Mouse (Mus musculus): ENCODE results near the gene Atxn2l. TPM values are rescaled to one million over a fixed set of nuclear protein-coding genes. Genes with fewer than 3 reads are reported as not detected.

The Atxn2l gene
- polyA plus RNA-seq, 1 experiment from 2014 or later = 75.7 TPM

DNA sequence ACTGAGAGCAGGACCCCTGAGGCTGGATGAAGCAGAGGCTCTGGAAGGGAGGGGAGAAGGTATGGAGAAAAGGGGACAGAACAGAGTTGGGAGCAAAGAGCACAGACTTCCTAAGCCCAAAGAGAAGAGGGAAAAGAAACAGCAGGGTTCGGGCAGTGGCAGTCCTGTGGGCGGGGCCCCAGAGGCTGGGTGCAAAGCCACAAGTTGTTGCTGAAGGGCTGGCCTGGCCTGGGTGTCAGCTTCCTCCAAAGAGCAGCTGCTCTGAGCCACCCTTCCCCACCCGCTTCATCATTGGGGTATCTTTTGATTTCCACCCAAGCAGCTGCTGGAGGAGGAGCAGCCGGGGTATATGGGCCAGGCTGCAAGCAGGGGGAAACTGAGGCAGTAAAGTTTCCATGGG lies 39.1 kb downstream of the Atxn2l start:
- ATAC-seq (replicated peaks; ENCODE audit: low FRiP score) = no peak
- DNase-seq (ENCODE audit: low spot score) = no peak
- H3K9ac ChIP-seq (ENCODE audit: low read depth, low read length) = no peak overlapping the region
- H3K4me2 ChIP-seq = no peak overlapping the region
- 38% methylated on average over 4 of the region's 4 CpGs for WGBS
- H3K9me3 ChIP-seq (ENCODE audit: control insufficient read depth, low read length) = no peaks in the 10 kb centered on the region
- H3K4me3 ChIP-seq (ENCODE audit: low read depth, low read length) = no peak overlapping the region
- no peaks in the 10 kb centered on the region for H3K27me3 ChIP-seq (replicated peaks; ENCODE audit: control insufficient read depth, insufficient read depth, low read length)
- H3K27ac ChIP-seq (ENCODE audit: low read depth, low read length) = 0 out of 2 replicates have a peak overlapping the region, but pooled peaks have one; percentile 3
- peaks cover 13% of the 10 kb centered on the region for H3K4me1 ChIP-seq (replicated peaks; ENCODE audit: control insufficient read depth, insufficient read depth, low read length)
- H3K36me3 ChIP-seq (ENCODE audit: control insufficient read depth, insufficient read depth, low read length) = peaks cover 21% of the 10 kb centered on the region

DNA sequence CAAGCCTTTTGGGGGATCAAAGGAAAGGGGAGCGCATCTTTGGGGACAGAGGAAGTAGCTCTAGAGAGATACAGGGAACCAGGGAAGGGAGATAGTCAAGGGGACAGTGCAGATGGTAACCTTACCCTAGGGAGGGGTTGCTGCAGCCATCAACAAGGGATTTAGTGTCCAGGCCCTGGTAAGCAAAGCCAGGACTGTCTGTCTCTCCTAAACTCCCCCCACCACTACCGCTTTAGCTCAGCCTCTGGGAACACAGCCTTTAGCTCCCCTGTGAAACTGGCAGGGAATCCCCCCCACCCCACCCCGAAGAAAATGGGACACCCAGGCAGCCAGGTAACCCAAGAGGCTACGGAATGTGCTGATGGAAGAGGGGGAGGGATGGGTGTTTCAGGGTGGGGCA lies 39.7 kb downstream of the Atxn2l start:
- H3K27ac ChIP-seq (ENCODE audit: low read depth, low read length) = no peak overlapping the region
- H3K4me3 ChIP-seq (ENCODE audit: low read depth, low read length) = no peak overlapping the region
- no peak for DNase-seq (ENCODE audit: low spot score)
- peaks cover 13% of the 10 kb centered on the region for H3K4me1 ChIP-seq (replicated peaks; ENCODE audit: control insufficient read depth, insufficient read depth, low read length)
- H3K4me2 ChIP-seq = no peak overlapping the region
- no peak for ATAC-seq (replicated peaks; ENCODE audit: low FRiP score)
- H3K9me3 ChIP-seq (ENCODE audit: control insufficient read depth, low read length) = no peaks in the 10 kb centered on the region
- H3K36me3 ChIP-seq (ENCODE audit: control insufficient read depth, insufficient read depth, low read length) = peaks cover 16% of the 10 kb centered on the region
- WGBS = 58% methylated on average over 4 of the region's 4 CpGs
- no peaks in the 10 kb centered on the region for H3K27me3 ChIP-seq (replicated peaks; ENCODE audit: control insufficient read depth, insufficient read depth, low read length)
- H3K9ac ChIP-seq (ENCODE audit: low read depth, low read length) = no peak overlapping the region

DNA sequence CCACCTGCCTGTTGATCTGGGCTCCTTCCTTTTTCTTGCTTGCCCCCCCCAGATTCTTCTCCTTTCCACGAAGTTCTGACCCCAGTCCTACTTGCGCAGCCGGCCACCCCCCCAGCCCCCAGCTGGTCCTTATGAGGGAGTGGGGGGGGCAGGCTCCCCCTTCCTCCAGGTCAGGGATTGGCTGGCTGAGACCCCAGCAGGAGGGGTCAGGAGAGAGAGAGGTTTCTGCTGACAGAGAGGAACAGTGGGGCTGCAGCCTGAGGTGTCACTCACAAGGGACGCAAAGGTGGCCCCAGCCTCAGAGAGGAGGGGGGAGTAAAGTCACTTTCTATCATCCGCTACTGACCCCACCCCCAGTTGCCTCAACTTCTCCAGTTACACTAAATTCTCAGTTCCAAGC lies 40.2 kb downstream of the Atxn2l start, which contains the start of gene Atp2a1:
Atp2a1 (minus strand) TSS at position 105 of the 400 bp plus-strand sequence.
- Histone ChIP-seq H3K36me3 (ENCODE audit: control insufficient read depth, insufficient read depth, low read length) (peaks cover 11% of the 10 kb centered on the region), H3K4me1 (replicated peaks; ENCODE audit: control insufficient read depth, insufficient read depth, low read length) (peaks cover 13% of the 10 kb centered on the region), H3K4me2 (no peak within 1 kb of the TSS), H3K4me3 (ENCODE audit: low read depth, low read length) (no peak within 1 kb of the TSS), H3K27ac (ENCODE audit: low read depth, low read length) (no peak within 1 kb of the TSS; the same call in 1 of the 2 replicates), H3K9ac (ENCODE audit: low read depth, low read length) (no peak within 1 kb of the TSS), H3K27me3 (replicated peaks; ENCODE audit: control insufficient read depth, insufficient read depth, low read length) (no peaks in the 10 kb centered on the region), H3K9me3 (ENCODE audit: control insufficient read depth, low read length) (no peaks in the 10 kb centered on the region)
- ATAC-seq (replicated peaks; ENCODE audit: low FRiP score) = no peak
- WGBS = 50% methylated on average over 5 of the region's 5 CpGs
- no peak for DNase-seq (ENCODE audit: low spot score)

DNA sequence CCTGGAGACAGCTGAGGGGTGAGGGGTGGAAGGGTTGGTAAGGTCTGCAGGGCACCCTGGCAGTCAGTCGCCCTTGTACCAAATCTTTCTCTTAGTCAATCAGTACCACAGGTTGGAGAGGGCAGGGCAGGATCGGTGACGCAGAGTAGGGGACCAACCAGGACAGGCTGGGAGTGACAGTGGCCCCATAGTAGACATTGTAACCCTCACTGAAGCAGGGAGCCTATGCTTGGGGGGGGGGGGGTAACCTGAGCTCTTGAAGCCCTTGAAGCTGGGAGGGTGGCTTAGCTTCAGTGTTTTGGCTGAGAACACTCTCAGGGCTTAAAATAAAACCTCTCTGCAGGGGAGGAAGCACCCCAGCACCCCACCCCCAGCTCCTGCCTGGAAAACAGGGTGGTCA lies 41.6 kb downstream of the Atxn2l start:
- H3K9ac ChIP-seq (ENCODE audit: low read depth, low read length) = no peak overlapping the region
- H3K36me3 ChIP-seq (ENCODE audit: control insufficient read depth, insufficient read depth, low read length) = no peaks in the 10 kb centered on the region
- no peak overlapping the region; the same call in 1 of the 2 replicates for H3K27ac ChIP-seq (ENCODE audit: low read depth, low read length)

DNA sequence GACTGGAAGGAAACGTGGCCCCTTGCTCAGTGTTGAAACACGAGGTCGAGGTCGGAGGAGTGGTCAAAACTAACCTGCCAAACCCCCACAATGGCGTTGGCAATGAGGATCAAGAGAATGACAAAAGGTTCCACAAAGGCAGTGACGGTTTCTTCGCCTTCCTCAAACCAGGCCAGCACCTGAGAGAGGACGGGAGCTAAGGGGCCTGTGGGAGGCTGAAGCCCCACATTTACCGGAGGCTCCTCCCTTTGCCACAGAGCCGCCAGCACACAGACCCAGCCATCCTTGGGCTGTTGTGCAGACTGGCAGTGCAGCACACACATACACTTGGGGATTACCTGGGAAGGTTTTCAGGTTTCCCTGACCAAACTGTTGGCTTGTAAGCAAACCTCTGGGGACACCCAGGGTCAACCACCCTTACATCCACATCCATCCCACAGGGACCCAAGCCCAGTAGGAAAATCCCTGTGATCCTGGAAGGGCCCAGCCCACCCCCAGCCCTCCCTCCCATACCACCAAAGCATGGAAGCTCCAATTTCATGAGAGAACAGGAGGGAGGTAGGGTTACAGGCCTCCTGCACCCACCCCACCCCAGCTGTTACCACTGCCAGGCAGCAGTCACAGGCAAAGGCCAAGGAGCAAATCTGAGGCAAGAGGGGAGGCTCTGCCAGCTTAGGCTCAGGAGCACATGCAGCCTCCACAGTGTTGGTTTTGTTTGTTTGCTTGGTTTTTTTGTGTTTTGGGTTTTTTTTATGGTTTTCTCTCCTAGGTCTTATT lies 42.4 kb downstream of the Atxn2l start:
- no peak for ATAC-seq (replicated peaks; ENCODE audit: low FRiP score)
- Histone ChIP-seq H3K27ac (ENCODE audit: low read depth, low read length) (no peak overlapping the region), H3K9ac (ENCODE audit: low read depth, low read length) (no peak overlapping the region), H3K9me3 (ENCODE audit: control insufficient read depth, low read length) (no peaks in the 10 kb centered on the region), H3K4me3 (ENCODE audit: low read depth, low read length) (no peak overlapping the region), H3K4me1 (replicated peaks; ENCODE audit: control insufficient read depth, insufficient read depth, low read length) (peaks cover 13% of the 10 kb centered on the region), H3K27me3 (replicated peaks; ENCODE audit: control insufficient read depth, insufficient read depth, low read length) (no peaks in the 10 kb centered on the region), H3K4me2 (no peak overlapping the region), H3K36me3 (ENCODE audit: control insufficient read depth, insufficient read depth, low read length) (no peaks in the 10 kb centered on the region)
- no peak for DNase-seq (ENCODE audit: low spot score)
- 45% methylated on average over 10 of the region's 10 CpGs for WGBS

More for the DNA sequence above, 41.6 kb downstream of the Atxn2l start:
- Histone ChIP-seq H3K27me3 (replicated peaks; ENCODE audit: control insufficient read depth, insufficient read depth, low read length) (no peaks in the 10 kb centered on the region), H3K9me3 (ENCODE audit: control insufficient read depth, low read length) (no peaks in the 10 kb centered on the region), H3K4me1 (replicated peaks; ENCODE audit: control insufficient read depth, insufficient read depth, low read length) (peaks cover 13% of the 10 kb centered on the region), H3K4me3 (ENCODE audit: low read depth, low read length) (no peak overlapping the region), H3K4me2 (no peak overlapping the region)
- WGBS = 72% methylated on average over 3 of the region's 3 CpGs
- DNase-seq (ENCODE audit: low spot score) (no peak), ATAC-seq (replicated peaks; ENCODE audit: low FRiP score) (no peak)

DNA sequence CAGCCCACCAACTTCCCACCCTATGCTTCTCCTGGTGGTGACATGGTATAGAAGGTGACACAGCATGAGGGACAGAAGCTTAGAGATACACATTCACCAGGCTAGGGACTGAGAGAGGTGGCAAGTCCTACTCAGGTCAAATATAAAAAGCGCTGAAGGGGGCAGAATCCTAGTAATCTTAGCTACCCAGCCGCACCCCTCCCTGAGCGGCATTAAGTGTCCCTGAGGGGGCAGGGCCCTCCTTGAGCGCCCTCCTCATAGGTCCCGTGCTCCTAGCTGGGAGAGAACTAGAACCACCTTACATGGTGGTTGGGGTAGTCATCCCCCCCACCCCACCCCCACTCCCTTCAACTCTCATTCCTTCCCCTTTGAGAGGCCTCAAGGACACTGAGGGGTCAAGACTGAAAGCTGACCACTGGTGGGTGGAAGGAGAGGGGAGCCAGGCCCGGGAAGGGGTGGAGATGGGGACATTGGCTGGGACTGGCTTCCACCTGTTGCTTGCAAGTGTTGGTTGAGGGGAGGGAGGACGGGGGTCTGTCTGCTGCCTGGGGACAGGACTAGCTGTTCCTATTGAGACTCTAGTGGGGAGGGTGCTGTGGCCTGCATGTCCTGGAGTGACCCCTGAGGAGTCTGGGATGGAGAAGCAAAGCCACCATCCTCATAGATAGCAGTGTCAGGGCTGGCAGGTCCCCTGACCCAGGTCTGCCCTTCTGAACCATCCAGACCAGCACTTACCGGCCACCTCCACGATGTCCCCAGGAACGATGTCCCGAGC lies 44.2 kb downstream of the Atxn2l start:
- WGBS = 76% methylated on average over 11 of the region's 11 CpGs
- no peak for DNase-seq (ENCODE audit: low spot score)
- Histone ChIP-seq H3K4me3 (ENCODE audit: low read depth, low read length) (no peak overlapping the region), H3K4me1 (replicated peaks; ENCODE audit: control insufficient read depth, insufficient read depth, low read length) (peaks cover 2% of the 10 kb centered on the region), H3K4me2 (no peak overlapping the region), H3K9me3 (ENCODE audit: control insufficient read depth, low read length) (no peaks in the 10 kb centered on the region), H3K36me3 (ENCODE audit: control insufficient read depth, insufficient read depth, low read length) (no peaks in the 10 kb centered on the region), H3K27me3 (replicated peaks; ENCODE audit: control insufficient read depth, insufficient read depth, low read length) (no peaks in the 10 kb centered on the region), H3K9ac (ENCODE audit: low read depth, low read length) (no peak overlapping the region), H3K27ac (ENCODE audit: low read depth, low read length) (no peak overlapping the region)
- ATAC-seq (replicated peaks; ENCODE audit: low FRiP score) = no peak

DNA sequence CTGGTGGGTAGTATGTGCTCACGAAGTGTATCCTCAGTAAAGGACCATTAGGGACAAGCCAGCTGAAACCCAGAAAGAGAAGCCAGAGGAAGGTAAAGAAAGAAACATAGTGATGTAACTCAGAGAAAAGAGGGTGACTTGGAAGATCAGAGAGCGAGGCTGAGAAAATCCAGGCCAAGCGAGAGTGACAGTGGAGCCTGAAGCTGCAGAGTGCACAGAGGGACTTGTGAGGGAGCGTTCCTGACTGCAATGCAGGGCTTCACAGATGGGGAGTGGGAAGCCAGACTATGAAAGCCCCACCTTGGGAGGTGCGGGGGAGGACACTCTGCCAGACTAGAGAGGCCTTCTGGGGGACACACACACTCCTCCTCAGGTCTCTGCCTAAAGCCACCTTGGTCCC lies 45.0 kb downstream of the Atxn2l start:
- WGBS = 77% methylated on average over 5 of the region's 5 CpGs
- H3K27ac ChIP-seq (ENCODE audit: low read depth, low read length) = no peak overlapping the region

DNA sequence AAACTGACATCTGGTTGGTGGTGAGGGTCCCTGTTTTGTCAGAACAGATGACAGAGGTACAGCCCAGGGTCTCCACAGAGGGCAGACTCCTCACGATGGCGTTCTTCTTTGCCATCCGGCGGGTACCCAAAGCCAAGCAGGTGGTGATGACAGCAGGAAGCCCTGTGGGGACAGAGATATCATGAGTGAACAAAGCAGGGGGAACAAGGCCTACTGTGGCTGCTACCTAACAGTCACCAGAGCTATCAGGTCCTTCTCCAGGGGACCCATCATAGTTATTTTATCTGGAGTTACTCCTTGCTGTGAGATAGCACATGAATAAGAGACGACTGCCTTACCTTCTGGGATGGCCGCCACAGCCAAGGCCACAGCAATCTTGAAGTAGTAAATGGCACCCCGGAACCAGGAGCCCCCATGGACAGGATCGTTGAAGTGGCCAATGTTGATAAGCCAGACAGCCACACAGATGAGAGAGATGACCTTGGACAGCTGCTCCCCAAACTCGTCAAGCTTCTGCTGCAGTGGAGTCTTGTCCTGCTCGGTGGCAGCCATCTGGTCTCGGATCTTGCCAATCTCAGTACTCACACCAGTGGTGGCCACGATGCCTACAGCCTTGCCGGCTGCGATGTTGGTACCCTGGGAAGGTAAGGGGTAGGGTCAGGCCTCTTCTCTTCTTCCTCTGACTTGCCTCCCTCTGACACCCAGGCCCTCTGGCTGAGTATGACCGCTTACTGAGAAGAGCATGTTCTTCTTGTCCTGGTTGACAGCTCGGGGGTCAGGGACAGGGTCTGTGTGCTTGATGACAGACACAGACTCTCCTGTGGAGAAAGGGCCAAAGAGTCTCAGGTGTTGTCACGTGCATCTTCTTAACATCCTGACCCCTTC lies 46.6 kb downstream of the Atxn2l start:
- H3K4me1 ChIP-seq (replicated peaks; ENCODE audit: control insufficient read depth, insufficient read depth, low read length) = no peaks in the 10 kb centered on the region; the same call in 1 of the 2 replicates
- WGBS = 69% methylated on average over 17 of the region's 17 CpGs
- H3K9ac ChIP-seq (ENCODE audit: low read depth, low read length) = no peak overlapping the region
- H3K4me3 ChIP-seq (ENCODE audit: low read depth, low read length) = no peak overlapping the region
- H3K36me3 ChIP-seq (ENCODE audit: control insufficient read depth, insufficient read depth, low read length) = no peaks in the 10 kb centered on the region
- DNase-seq (ENCODE audit: low spot score) = no peak
- ATAC-seq (replicated peaks; ENCODE audit: low FRiP score) = no peak
- H3K27ac ChIP-seq (ENCODE audit: low read depth, low read length) = no peak overlapping the region
- no peak overlapping the region for H3K4me2 ChIP-seq
- H3K27me3 ChIP-seq (replicated peaks; ENCODE audit: control insufficient read depth, insufficient read depth, low read length) = no peaks in the 10 kb centered on the region
- no peaks in the 10 kb centered on the region for H3K9me3 ChIP-seq (ENCODE audit: control insufficient read depth, low read length)

More for the DNA sequence above, 45.0 kb downstream of the Atxn2l start:
- Histone ChIP-seq H3K4me1 (replicated peaks; ENCODE audit: control insufficient read depth, insufficient read depth, low read length) (no peaks in the 10 kb centered on the region; the same call in 1 of the 2 replicates), H3K27me3 (replicated peaks; ENCODE audit: control insufficient read depth, insufficient read depth, low read length) (no peaks in the 10 kb centered on the region), H3K9me3 (ENCODE audit: control insufficient read depth, low read length) (no peaks in the 10 kb centered on the region), H3K9ac (ENCODE audit: low read depth, low read length) (no peak overlapping the region), H3K4me2 (no peak overlapping the region), H3K4me3 (ENCODE audit: low read depth, low read length) (no peak overlapping the region), H3K36me3 (ENCODE audit: control insufficient read depth, insufficient read depth, low read length) (no peaks in the 10 kb centered on the region)
- DNase-seq (ENCODE audit: low spot score) (no peak), ATAC-seq (replicated peaks; ENCODE audit: low FRiP score) (no peak)

Measured in liver, embryonic 11.5 days (tissue).